Mouse (Mus musculus) right cerebral cortex, adult 18-20 months (tissue): ENCODE data around the gene Ccdc65.
A peak's percentile ranks its signal among the peaks of the same experiment; 100 is the strongest.

Experiments used
- DNase-seq: peaks from one replicate; pipeline ENCODE4 v3.0.0; 2022; ENCODE audit warnings: mixed read lengths

Gene Ccdc65

DNA sequence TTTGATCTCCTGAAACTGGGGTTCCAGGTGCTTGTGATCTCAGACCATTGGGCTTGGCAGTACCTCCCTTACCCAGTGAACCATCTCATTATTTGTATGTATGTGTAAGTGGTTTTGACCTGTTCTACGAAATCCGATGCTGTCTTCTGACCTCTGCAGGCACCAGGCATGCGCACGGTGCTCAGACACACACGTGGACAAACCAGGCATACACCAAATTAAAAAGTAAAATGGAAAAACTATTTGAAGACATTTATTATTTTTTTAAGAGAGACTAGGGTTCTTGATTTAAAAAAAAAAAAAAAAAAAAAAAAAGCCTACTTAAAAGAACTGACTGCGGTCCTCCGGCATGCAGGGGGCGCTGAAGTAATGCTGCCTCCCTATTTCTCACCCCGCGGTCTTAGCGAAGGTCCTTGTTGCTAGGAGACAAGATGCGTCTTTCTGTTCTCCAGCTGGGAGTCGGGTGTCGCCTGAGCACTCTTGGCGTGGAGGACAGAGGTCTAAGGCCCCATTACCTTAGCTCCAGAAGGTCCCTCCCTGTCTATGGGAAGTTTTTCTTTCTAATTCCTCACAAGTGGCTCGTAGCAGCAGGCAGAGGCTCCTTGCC lies at the start of gene Ccdc65:
Gene Ccdc65 (plus strand): TSS at position 442 of the 607 bp plus-strand sequence.
- peak; percentile 88 for DNase-seq

DNA sequence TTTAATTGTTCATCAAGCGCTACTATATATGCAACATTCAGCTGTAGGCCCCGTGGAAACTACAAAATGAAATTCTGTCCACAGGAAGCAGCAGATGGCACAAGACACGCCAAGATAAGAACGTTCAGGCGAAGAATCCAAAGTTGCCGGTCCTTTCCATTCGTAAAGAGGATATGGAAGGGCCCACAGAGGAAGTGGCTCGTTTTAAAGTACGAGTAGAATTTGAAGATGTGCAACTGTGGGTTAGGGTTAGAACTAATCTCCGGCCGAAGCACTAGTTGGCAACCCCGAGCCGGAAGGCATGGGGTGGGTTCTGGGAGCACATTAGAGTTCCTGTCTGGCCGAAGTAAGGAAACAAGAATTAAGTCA lies 45.8 kb upstream of the Ccdc65 start:
- no peak for DNase-seq

DNA sequence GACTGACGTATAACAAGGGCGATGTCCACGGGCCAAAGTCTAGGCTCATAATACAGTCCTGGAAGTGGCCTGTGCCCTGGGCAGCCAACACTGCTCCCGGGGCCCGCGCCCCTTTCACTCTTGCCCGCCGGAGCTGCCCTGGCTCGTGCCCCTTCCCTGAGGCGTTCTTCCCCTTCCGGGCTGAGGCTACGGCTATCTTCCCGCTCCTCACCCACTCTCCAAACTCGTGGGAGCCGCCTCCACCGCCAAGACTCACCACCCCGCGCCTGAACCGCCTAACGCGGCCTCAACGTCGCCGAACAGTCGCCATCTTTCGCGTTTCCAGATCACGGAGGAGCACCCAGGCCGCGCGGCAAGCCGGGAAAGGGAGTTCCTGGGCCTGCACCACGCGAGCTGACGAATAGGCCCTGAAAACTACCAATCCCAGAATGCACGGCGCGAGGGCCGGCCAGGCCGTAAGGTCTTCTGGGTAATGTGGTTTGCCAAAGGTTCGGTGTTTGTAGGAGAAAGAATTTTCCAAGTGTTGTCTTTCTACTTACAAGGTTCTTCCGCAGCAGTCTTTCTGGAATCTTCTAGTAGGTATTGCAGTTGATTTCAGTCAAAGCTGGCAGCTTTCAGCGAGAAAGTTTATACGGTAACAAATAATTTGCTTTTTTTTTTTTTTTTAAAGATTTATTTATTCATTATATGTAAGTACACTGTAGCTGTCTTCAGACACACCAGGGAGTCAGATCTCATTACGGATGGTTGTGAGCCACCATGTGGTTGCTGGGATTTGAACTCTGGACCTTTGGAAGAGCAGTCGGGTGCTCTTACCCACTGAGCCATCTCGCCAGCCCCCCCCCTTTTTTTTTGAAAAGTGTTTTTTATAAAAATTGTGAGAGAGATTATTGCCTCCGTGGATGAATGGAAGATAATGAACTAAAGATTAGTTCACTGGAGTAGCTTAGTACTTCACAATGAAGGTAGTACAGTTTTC lies 45.2 kb upstream of the Ccdc65 start, which contains the start of gene Ddx23:
Gene Ddx23 (minus strand): TSS at position 328 of the 979 bp plus-strand sequence.
- peak; percentile 98 for DNase-seq

DNA sequence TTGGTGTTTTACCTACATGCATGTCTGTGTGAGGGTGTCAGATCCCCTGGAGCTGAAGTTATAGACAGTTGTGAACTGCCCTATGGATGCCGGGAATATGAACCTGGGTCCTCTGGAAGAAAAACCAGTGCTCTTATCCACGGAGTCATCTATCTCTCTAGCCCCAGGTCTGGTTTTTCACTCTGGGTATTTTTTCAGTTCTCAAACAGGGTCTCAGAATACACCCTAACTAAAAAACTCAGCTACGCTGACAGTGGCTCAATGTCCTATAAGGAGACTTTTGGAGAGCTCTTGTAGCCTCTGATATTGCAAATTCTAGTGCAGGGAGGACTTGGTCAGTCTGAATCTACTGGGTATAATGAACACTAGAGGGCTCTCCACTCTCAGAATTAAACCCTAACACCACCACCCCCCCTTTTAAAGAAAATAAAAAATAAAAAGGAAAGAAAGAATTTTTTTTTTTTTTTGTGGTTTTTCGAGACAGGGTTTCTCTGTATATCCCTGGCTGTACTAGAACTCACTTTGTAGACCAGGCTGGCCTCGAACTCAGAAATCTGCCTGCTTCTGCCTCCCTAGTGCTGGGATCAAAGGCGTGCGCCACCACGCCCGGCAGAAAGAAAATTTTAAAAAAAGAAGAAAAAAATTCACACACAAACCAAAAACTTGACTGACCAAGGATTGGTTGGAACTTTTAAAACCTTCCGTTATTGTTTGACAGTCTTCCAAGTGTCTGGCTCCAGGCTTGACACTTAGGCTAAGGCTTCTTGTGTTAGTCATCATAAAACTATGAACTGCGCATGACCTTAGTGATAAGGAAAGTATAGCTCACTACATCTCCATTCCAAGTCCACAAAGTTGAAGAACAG lies 43.7 kb upstream of the Ccdc65 start:
- no peak for DNase-seq

DNA sequence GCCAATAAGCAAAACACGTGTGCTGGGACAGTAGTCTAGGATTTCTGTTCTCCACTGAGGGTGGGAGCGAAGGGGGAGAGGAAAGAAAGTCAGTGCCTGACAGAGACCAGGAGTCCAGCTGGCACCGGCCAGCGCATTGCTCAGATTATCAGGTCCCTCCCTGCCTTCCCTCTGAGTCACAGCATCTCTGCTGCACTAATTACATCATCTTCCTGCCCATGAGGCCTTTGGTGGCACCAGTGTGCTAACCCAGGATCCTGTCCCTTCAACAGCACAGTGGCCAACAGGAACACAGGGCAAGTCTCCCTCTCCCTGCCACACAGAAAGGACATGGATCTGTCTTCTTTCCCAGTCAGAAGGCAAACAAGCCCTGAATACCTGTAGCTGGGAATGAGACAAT lies 35.4 kb upstream of the Ccdc65 start:
- DNase-seq: no peak

DNA sequence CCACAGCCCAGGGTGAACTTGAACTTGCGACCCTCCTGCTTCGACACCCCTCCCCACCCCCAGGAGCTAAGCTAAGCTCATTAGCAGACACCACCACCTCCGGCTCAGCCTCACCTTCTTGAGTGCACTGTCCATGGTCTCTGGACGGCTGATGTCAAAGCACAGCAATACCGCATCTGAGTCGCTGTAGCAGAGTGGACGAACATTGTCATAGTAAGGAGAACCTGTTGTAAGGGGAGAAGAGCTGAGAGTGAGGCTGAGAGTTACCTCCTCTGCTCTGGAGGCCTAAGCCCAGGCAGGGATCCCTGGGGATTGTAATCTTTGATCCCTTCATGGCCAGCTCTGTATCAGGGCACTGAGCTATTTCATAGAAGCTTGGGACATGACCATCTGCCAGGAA lies 34.3 kb upstream of the Ccdc65 start:
- DNase-seq: no peak

DNA sequence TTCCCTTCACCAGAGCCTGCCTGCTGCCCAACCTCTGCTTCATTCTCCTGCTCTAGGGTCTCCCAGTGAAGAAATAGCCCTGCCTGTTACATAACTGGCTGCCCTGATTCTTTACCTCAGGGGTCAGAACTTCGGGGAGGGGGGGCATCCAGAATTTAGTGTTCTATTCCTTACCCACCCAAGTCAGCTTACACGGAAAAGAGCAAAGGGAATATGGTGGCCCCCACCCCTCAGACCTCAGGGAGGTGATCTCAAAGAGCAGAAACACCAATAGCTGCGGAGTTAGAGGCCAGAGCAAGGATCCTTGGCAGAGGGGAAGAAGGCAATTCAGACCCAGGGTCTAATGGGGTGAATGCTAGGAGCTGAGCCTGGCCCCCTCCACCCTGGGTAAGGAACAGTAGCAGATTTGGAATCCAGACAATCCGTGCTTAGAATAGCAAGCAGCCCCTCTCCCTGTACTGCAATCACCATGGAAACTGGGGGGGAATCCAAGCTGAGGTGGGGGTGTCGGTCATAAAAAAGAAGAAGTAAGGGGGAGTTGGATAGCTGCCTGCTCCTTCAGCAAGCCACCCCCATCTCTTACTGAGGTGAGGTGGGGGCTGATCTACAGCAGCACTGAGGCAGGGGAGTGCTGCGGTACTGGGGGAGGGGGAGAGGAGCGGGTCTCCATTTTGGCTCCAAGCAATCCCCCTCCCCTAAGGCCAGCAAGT lies 33.6 kb upstream of the Ccdc65 start:
- DNase-seq: no peak

DNA sequence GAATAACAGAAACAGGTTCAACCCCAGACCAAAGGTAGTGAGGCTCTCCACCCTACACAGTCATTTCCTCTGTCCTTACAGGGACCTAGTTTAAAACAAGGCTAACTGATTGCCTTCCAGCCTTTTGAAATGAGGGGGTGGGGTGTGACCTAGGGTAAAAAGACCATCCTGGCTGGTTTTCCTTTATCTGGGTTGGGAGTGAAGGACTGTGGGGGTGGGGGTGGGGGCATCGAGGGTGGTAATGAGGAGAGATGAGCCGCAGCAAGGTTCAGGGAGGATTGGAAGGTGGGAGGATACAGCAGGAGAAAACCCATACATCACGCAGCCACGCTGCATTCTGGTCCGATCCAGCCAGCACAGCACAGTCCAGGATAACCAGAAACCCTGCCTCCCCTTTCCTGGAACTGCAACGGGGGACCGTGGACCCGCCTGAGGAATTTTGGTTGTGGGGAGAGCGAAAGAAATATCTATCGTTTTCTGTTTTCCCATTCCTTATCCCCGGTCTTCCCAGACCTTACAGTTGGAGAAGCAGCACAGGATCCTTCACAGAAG lies 32.9 kb upstream of the Ccdc65 start:
- no peak for DNase-seq

DNA sequence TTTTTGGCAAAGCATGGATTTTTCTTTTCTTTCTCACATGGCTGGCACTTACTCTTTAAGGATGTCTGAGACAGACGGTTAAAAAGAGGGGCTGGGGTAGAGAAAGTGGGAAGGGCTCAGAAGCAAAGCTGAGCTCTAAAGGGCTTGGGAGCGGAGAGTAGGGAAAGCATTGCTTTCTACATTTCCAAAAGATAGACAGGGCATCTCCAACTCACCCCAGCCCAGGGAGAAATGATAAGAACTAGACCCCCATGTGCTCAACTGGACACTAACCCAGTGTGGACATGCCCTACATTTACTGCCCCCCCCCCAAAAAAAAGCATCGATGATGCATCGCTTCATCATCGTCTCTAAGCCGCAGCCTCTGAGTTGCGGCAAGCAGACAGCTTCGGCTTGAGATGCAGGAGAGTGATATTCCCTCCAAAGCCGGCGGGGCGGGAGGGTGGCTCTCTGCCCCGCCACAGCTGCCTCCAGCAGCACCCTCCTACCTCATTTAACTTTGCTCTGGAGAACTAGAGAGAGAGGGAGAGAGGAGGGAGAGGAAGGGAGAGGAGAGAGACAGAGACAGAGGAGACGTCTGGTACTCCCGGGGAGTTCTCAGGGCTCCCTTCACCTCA lies 32.3 kb upstream of the Ccdc65 start:
- no peak for DNase-seq

DNA sequence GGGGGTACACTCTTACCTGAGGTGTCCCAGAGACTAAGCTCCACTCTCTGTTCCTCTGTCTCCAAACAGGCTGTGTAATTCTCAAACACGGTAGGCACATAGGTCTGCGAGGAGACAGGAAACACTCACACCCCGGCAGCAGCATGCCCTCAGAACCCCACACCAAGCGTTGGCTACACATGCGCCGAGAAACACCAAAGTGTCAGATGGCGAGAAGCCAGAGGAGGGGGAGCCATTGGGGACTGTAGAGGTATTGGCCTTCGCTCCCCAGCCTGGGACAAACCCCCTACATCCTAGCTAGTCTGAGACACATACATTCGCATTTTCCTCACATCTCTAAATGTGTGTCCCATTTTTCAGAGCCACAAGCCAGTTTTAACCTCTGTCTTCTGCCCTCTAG lies 31.5 kb upstream of the Ccdc65 start:
- DNase-seq: no peak

DNA sequence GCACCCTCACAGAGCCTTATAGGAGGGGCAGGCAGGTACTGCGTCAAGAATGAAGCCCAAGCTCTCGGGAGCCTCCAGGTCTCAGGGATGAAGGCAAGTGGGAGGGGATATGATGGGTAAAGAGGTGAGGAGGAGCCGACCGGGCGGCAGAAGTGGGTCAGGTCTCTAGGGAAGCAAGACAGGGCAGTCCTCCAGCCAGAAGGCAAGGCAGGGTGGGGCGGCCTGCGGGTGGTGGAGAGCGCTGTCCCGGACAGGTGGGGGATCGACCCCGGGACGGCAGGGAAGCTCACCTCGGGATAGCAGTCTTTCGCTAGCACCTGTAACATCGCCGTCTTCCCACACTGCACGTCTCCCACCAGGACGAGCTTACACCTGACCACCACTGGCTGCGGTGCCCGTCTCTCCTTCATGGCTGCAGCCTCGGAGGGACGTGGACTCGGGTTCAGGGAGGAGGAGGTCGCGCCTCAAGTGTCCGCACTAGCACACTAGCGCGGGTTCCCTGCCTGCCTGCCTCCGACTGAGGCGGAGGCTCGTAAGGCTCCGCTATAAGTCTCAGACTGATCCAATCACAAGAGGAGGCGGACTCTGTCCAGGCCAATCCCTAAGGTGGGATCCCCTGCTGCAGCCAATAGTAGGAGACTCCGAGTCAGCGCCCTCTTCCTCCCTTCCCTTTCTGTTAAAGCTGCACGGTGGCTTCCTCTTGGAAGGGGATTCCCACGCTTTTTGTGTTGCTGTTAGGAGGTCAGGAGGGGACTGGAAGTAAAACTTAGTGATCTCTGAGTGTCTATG lies 30.9 kb upstream of the Ccdc65 start, which contains the start of gene Rnd1:
Gene Rnd1 (minus strand): TSS at position 522 of the 789 bp plus-strand sequence.
- DNase-seq: peak; percentile 92

DNA sequence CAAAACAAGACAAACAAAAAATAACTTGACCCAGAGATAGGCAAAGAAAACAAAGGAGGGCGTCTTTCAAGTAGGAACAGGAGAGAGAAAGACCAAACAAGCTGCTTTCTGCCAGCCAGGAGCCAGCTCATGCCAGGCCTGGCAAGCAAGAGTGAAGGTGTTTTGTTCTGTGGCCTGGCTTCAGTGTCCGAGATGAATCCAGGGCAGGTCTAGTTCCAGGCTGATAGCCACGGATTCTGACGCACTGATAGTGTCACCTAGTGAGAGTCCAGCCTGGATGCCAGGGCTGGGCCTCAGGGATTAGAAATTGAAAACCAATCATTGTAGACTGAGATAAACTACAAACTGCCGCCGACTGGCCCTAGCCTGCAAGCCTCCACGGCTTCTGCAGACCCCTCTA lies 30.0 kb upstream of the Ccdc65 start:
- DNase-seq: no peak

DNA sequence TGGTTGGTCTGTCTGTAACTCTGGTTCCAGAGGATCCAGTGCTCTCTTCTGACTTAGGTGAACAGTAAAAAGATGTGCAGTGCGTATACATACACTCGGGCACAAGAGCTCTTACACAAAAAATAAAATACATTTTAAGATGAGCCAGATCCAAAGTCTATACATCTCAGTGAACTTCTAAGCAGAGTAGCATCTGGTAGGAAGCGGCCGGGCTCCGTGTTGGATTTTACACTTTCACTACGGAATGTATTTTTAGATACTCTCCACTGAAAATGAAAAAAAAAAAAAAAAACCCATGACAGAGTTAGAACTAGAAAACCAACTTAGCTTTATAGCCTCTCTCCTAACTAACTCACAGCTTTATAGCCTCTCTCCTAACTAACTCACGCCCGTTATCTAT lies 27.3 kb upstream of the Ccdc65 start:
- DNase-seq: no peak

DNA sequence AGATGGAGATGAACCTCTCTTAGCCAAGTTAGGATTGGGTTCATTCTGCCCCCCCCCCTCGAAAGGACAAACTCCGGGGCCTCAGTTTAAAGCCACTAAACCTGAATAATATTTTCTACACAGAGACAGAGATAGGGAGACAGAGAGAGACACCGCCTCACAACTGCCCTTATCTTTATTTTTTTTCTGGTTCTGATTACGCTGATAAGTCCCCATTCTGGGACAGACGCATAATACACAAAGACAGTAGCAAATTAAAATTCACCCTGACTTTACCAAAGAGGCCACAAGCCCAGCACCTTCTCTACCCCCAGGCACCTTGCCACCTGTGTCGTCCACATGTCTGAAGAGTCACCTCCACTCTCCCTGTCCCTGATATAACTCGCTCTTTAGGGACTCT lies 26.4 kb upstream of the Ccdc65 start:
- DNase-seq: no peak

DNA sequence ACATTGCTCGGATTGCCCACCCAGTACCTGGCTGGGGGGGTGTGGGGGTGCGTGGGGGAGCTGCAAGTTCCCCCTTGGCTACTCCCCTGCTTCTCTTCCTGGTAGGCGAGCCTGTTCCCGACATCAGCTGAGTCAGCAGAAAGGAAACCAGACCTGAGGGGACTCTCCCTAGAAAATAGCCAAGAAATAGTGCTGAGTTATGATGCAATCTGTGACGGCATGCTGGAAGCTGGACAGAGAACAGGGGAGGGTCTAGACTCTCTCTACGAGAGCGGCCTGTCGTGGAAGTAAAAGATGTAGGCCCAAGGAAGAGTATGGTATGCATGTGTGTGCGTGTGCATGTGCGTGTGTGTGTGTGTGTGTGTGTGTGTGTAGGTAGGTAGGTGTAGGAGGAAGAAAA lies 24.8 kb upstream of the Ccdc65 start:
- DNase-seq: no peak

DNA sequence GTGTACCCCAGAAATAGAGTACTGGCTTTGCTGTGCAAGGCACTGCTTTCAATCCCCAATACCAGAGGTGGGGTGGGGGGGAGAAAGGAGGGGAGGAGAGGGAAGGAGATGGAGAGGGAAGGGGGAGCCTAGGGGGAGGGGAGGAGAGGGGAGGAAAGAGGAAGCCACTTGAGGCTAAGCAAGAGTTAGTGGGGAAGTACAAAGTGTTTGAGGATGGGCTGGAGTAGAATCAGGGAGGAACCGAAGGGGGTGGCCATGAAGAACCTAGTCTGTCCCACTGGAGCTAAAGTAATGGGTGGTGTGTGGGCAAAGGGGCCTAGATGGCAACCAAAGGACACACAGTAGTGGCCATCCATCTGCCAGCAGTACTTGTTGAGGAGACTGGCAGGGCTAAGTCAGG lies 24.3 kb upstream of the Ccdc65 start:
- no peak for DNase-seq

DNA sequence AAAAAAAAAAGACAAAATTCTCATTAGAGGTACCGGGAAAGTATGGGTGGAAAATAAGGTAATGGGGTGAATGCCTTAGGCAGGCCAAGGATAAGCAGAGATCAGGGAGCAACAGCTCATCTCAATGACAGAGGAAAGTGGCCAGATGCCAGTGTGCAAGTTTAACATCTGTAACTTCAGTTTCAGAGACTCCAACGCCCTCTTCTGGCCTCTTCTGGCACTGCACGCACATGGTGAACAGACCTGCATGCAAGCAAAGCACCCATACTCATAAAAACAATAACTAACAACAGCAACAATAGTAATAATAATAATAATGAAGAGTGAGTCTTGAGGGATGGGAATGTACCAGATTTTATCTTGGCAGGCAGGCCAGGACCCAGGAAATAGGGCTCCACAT lies 22.1 kb upstream of the Ccdc65 start:
- DNase-seq: no peak

DNA sequence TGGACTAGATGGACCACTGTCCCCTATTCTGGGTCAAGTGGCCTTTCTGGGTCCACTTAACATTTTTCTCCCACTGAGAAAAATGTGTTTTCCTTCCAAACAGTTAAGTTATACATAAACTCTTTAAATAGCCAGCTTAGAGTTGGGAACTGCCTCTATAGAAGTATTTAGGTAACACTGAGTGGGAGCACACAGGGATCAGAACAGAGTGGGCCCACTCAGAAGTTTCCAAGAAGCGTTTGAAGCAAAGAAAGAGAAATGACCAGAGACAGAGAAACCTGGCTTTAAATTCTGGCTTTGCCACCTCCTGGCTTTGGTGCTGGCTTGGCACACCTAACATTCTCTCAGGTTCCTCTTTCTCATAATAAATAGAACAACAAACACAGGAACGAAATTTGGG lies 18.3 kb upstream of the Ccdc65 start:
- no peak for DNase-seq

DNA sequence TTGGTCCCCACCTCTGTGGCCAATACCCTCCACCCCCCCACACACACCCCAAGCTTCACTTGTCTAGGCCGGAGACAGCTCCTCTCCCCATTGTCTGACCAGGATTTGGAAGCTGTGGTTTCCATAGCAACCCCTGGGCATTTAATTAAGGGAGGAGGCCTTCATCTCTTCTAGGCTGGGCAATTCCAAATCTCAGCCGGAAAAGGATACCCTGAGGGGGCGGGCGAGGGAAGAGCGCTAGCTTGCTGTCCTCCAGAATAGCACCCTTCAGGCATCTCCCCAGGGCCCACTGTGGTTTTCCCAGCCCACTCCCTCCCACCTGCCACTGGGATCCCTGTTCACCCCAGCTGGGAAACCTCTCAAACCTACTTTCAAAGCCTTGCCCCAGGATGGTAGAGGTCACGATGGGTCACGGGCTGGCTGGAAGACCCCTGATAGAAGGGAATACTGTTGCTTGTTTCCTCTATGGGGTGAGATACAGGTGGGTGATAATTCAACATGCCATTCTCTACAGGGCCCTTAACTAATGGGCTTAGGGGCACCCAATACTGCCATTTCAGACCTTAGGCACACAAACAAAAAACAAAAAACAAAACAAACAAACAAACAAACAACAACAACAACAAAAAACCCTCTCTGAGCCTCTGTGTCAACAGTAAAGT lies 16.4 kb upstream of the Ccdc65 start:
- DNase-seq: peak; percentile 57

DNA sequence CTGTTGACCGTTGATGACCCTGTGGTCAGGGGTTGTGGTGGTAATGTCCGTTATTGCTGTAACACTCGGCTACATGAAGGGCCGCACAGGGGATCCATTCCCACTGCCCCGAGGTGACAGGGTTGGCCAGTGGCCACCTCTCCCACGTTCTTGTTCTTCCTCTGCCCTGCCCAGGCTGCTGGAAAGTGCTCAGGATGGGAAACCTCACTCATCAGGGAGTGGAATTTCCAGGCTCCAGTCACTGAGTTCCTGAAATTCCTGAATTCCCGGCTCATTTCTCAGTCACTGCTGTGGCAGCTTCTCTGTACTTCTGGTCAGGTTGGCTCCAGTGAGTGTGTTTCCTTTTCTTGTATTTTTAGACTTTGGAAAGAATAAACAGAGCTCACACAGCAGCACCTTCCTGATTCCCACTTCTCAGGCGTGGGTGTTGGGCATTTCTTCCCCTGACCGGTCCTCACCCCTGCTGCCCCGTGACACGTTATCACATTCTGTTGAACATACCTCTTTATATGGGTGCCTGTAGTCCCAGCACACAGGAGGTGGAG lies 15.8 kb upstream of the Ccdc65 start:
- DNase-seq: no peak
